Mouse (Mus musculus): ENCODE measurements around the gene Klhl41.

- TF ChIP-seq CTCF (IDR thresholded peaks at IDR 0.05; ENCODE audit: extremely low read depth, insufficient read length, insufficient replicate concordance, low read depth, low read length) (no peak), POLR2A (IDR thresholded peaks at IDR 0.05; ENCODE audit: low read depth, low read length) (no peak)
Observed at GRCm38 (mm10) chr2:69644968-69645617, 24.8 kb upstream of the Klhl41 start.
